Mouse (Mus musculus): Measurements from ENCODE around the gene Zfp428.

DNA sequence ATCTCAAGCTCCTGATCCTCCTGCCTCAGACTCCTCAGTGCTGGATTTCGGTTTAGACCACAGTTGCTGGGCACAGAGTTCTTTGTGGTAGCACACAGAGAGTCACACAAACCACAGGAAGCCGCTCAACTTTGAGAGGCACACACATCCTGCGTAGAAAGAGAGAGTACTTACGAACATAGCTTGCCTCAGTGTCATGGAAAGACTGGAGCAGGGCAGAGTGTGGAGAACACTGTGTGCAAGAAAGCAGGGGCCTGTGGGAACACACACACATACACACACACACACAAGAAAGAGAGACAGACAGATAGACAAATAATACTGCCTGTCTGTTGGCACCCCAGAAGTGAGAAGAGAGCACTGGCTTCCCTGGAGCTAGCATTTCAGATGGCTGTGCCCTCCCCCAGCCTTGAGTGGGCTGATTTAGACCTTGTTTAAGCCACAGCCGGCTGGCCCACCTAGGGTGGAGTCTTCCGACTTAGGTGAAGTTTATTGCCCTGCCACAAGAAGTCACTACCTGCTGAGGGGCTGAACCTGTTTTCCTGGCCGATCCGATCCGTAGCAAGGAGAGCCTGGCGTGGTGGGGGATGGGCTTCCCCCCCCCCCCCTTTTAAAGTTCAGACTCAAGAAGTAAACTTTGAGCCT lies 49.0 kb upstream of the Zfp428 start:
- TF ChIP-seq ZNF384 (IDR thresholded peaks at IDR 0.05; ENCODE audit: low read depth, low read length) (no peak), ZC3H11A (IDR thresholded peaks at IDR 0.05; ENCODE audit: borderline replicate concordance, low read depth, low read length) (no peak), HCFC1 (IDR thresholded peaks at IDR 0.05; ENCODE audit: borderline replicate concordance, insufficient read depth, low read length) (no peak), MAFK (IDR thresholded peaks at IDR 0.05; ENCODE audit: insufficient read depth, low read depth, low read length) (no peak), CHD2 (IDR thresholded peaks at IDR 0.05; ENCODE audit: low read depth, low read length) (no peak)

Measured in ES-E14 (cell line).